Mouse (Mus musculus): Measurements from ENCODE around the gene C530008M17Rik. TPM values are rescaled to one million over a fixed set of nuclear protein-coding genes. Genes with fewer than 3 reads are reported as not detected.

C530008M17Rik gene
- polyA plus RNA-seq, 1 experiment from 2014 or later = 56.9 TPM

GRCm38 (mm10) chr5:76822097-76822496, 165.8 kb downstream of the C530008M17Rik start:
- Histone ChIP-seq H3K4me1 (replicated peaks; ENCODE audit: control insufficient read depth, insufficient read depth, low read length) (no peaks in the 10 kb centered on the region), H3K9me3 (ENCODE audit: control insufficient read depth, low read length) (no peaks in the 10 kb centered on the region), H3K27me3 (ENCODE audit: control insufficient read depth, insufficient read depth, low read length) (no peaks in the 10 kb centered on the region), H3K4me2 (replicated peaks) (no peak overlapping the region), H3K36me3 (replicated peaks; ENCODE audit: control insufficient read depth, insufficient read depth) (peaks cover 14% of the 10 kb centered on the region), H3K27ac (no peak overlapping the region), H3K4me3 (replicated peaks; ENCODE audit: low read length) (no peak overlapping the region), H3K9ac (no peak overlapping the region)
- ATAC-seq (ENCODE audit: low FRiP score) (no peak), DNase-seq (ENCODE audit: low spot score) (no peak)
- WGBS = 87% methylated on average over 15 of the region's 15 CpGs

GRCm38 (mm10) chr5:76828527-76829240, 172.4 kb downstream of the C530008M17Rik start:
- ATAC-seq (ENCODE audit: low FRiP score) (peak; percentile 68), DNase-seq (ENCODE audit: low spot score) (peak; percentile 61)
- Histone ChIP-seq H3K36me3 (replicated peaks; ENCODE audit: control insufficient read depth, insufficient read depth) (peaks cover 8% of the 10 kb centered on the region), H3K27ac (peak overlapping the region; percentile 86), H3K4me1 (replicated peaks; ENCODE audit: control insufficient read depth, insufficient read depth, low read length) (peaks cover 18% of the 10 kb centered on the region), H3K4me3 (replicated peaks; ENCODE audit: low read length) (no peak overlapping the region), H3K9me3 (ENCODE audit: control insufficient read depth, low read length) (no peaks in the 10 kb centered on the region), H3K27me3 (ENCODE audit: control insufficient read depth, insufficient read depth, low read length) (no peaks in the 10 kb centered on the region), H3K4me2 (replicated peaks) (no peak overlapping the region), H3K9ac (no peak overlapping the region)
- WGBS = 49% methylated on average over 7 of the region's 7 CpGs

GRCm38 (mm10) chr5:76832529-76833210, 176.4 kb downstream of the C530008M17Rik start:
- Histone ChIP-seq H3K4me2 (replicated peaks) (no peak overlapping the region), H3K4me1 (replicated peaks; ENCODE audit: control insufficient read depth, insufficient read depth, low read length) (peaks cover 18% of the 10 kb centered on the region), H3K27me3 (ENCODE audit: control insufficient read depth, insufficient read depth, low read length) (no peaks in the 10 kb centered on the region), H3K9ac (no peak overlapping the region), H3K36me3 (replicated peaks; ENCODE audit: control insufficient read depth, insufficient read depth) (peaks cover 2% of the 10 kb centered on the region; the same call in 1 of the 2 replicates), H3K27ac (no peak overlapping the region), H3K4me3 (replicated peaks; ENCODE audit: low read length) (no peak overlapping the region), H3K9me3 (ENCODE audit: control insufficient read depth, low read length) (no peaks in the 10 kb centered on the region)
- 72% methylated on average over 17 of the region's 17 CpGs for WGBS
- DNase-seq (ENCODE audit: low spot score) = no peak
- ATAC-seq (ENCODE audit: low FRiP score) = no peak

- Histone ChIP-seq H3K4me1 (replicated peaks; ENCODE audit: control insufficient read depth, insufficient read depth, low read length) (no peaks in the 10 kb centered on the region), H3K4me2 (replicated peaks) (no peak overlapping the region), H3K27me3 (ENCODE audit: control insufficient read depth, insufficient read depth, low read length) (no peaks in the 10 kb centered on the region), H3K4me3 (replicated peaks; ENCODE audit: low read length) (no peak overlapping the region), H3K36me3 (replicated peaks; ENCODE audit: control insufficient read depth, insufficient read depth) (no peaks in the 10 kb centered on the region; the same call in none of the 2 replicates), H3K9ac (no peak overlapping the region), H3K9me3 (ENCODE audit: control insufficient read depth, low read length) (no peaks in the 10 kb centered on the region), H3K27ac (0 out of 2 replicates have a peak overlapping the region, but pooled peaks have one; percentile 20)
- DNase-seq (ENCODE audit: low spot score) (no peak), ATAC-seq (ENCODE audit: low FRiP score) (no peak)
- WGBS = 59% methylated on average over 5 of the region's 5 CpGs
Observed at GRCm38 (mm10) chr5:76837018-76837417, 180.7 kb downstream of the C530008M17Rik start.

- Histone ChIP-seq H3K4me2 (replicated peaks) (no peak overlapping the region), H3K36me3 (replicated peaks; ENCODE audit: control insufficient read depth, insufficient read depth) (no peaks in the 10 kb centered on the region; the same call in none of the 2 replicates), H3K9ac (no peak overlapping the region), H3K9me3 (ENCODE audit: control insufficient read depth, low read length) (no peaks in the 10 kb centered on the region), H3K4me3 (replicated peaks; ENCODE audit: low read length) (no peak overlapping the region), H3K27ac (no peak overlapping the region), H3K27me3 (ENCODE audit: control insufficient read depth, insufficient read depth, low read length) (no peaks in the 10 kb centered on the region), H3K4me1 (replicated peaks; ENCODE audit: control insufficient read depth, insufficient read depth, low read length) (peaks cover 8% of the 10 kb centered on the region; the same call in 1 of the 2 replicates)
- DNase-seq (ENCODE audit: low spot score) (no peak), ATAC-seq (ENCODE audit: low FRiP score) (no peak)
- 82% methylated on average over 6 of the region's 6 CpGs for WGBS
Observed at GRCm38 (mm10) chr5:76839786-76840185, 183.5 kb downstream of the C530008M17Rik start.

GRCm38 (mm10) chr5:76841859-76842258, 185.5 kb downstream of the C530008M17Rik start:
- no peaks in the 10 kb centered on the region; the same call in 1 of the 2 replicates for H3K36me3 ChIP-seq (replicated peaks; ENCODE audit: control insufficient read depth, insufficient read depth)
- H3K4me2 ChIP-seq (replicated peaks) = no peak overlapping the region
- no peak overlapping the region for H3K4me3 ChIP-seq (replicated peaks; ENCODE audit: low read length)
- ATAC-seq (ENCODE audit: low FRiP score) (no peak), DNase-seq (ENCODE audit: low spot score) (no peak)
- WGBS = 78% methylated on average over 2 of the region's 2 CpGs
- peaks cover 17% of the 10 kb centered on the region for H3K4me1 ChIP-seq (replicated peaks; ENCODE audit: control insufficient read depth, insufficient read depth, low read length)
- H3K9me3 ChIP-seq (ENCODE audit: control insufficient read depth, low read length) = no peaks in the 10 kb centered on the region
- no peak overlapping the region for H3K9ac ChIP-seq
- no peak overlapping the region for H3K27ac ChIP-seq
- H3K27me3 ChIP-seq (ENCODE audit: control insufficient read depth, insufficient read depth, low read length) = no peaks in the 10 kb centered on the region

- ATAC-seq (ENCODE audit: low FRiP score) (no peak), DNase-seq (ENCODE audit: low spot score) (peak; percentile 75)
Observed at GRCm38 (mm10) chr5:76843448-76843847, 187.1 kb downstream of the C530008M17Rik start.

GRCm38 (mm10) chr5:76843851-76844419, 187.6 kb downstream of the C530008M17Rik start:
- no peaks in the 10 kb centered on the region for H3K27me3 ChIP-seq (ENCODE audit: control insufficient read depth, insufficient read depth, low read length)
- no peak overlapping the region for H3K4me3 ChIP-seq (replicated peaks; ENCODE audit: low read length)
- H3K36me3 ChIP-seq (replicated peaks; ENCODE audit: control insufficient read depth, insufficient read depth) = peaks cover 2% of the 10 kb centered on the region; the same call in 1 of the 2 replicates
- WGBS = 81% methylated on average over 9 of the region's 9 CpGs
- peaks cover 17% of the 10 kb centered on the region for H3K4me1 ChIP-seq (replicated peaks; ENCODE audit: control insufficient read depth, insufficient read depth, low read length)
- DNase-seq (ENCODE audit: low spot score) (no peak), ATAC-seq (ENCODE audit: low FRiP score) (peak; percentile 28; the same call in 1 of the 2 replicates)
- no peaks in the 10 kb centered on the region for H3K9me3 ChIP-seq (ENCODE audit: control insufficient read depth, low read length)
- no peak overlapping the region for H3K4me2 ChIP-seq (replicated peaks)
- H3K9ac ChIP-seq = no peak overlapping the region
- H3K27ac ChIP-seq = 0 out of 2 replicates have a peak overlapping the region, but pooled peaks have one; percentile 48

More at GRCm38 (mm10) chr5:76843448-76843847, 187.1 kb downstream of the C530008M17Rik start:
- Histone ChIP-seq H3K27ac (no peak overlapping the region), H3K36me3 (replicated peaks; ENCODE audit: control insufficient read depth, insufficient read depth) (no peaks in the 10 kb centered on the region; the same call in 1 of the 2 replicates), H3K4me1 (replicated peaks; ENCODE audit: control insufficient read depth, insufficient read depth, low read length) (peaks cover 17% of the 10 kb centered on the region), H3K9me3 (ENCODE audit: control insufficient read depth, low read length) (no peaks in the 10 kb centered on the region), H3K4me3 (replicated peaks; ENCODE audit: low read length) (no peak overlapping the region), H3K9ac (no peak overlapping the region), H3K27me3 (ENCODE audit: control insufficient read depth, insufficient read depth, low read length) (no peaks in the 10 kb centered on the region), H3K4me2 (replicated peaks) (no peak overlapping the region)
- WGBS = 16% methylated on average over 4 of the region's 4 CpGs

All from hindbrain, embryonic 14.5 days (tissue).